Mouse (Mus musculus) left cerebral cortex, adult 11 months (tissue): ENCODE data around the gene Vmn1r192.
"Not testable (repeated sequence)": the region's sequence is repeated elsewhere in the genome, so short reads cannot be mapped to it uniquely, and the experiment has no call there.

Experiments
- DNase-seq: peaks from one replicate; pipeline ENCODE4 v3.0.0; 2022; ENCODE audit warnings: low spot score

Vmn1r192 gene

DNA sequence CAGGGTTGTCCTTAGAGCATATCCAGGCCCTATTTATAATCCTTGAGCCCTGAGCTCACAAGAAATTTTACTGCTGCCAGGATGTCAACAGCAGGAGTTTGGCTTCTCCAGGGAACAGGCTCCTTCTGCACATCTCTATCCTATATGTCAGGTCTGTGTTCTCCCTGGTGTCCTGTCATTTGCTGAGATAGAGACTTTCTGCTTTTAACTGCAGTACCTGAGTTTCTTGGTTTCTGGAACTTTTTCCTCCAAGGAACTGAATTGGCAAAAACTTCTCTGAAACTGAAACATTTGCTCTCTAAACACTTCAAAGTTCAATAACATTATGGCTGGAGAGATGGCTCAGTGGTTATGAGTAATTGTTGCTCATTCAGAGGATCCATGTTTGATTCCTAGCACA, at the start of gene Vmn1r192:
Gene Vmn1r192, minus strand, starts transcription at position 101 of the 400 bp plus-strand sequence.
- no peak for DNase-seq

DNA sequence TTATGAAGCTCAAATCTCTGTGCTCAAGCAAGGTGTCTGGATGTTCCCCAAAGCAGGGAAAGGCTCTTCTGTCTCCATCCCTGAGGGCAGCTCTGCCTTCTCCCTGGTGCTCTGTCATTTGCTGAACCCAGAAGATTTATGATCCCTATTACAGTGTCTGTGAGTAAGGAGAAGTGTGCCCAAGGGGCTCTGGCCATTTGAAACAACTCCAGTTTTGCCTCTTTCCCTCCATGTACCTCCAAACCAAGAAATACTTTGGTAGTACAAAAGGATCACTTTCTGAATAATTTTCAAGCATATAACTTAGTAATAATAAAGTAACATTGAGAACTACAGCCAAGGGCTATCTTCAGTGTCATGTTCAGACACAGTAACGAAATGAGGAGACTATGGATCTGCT, 32.1 kb upstream of the Vmn1r192 start, which contains the start of gene Vmn1r193:
Gene Vmn1r193, minus strand, starts transcription at position 101 of the 400 bp plus-strand sequence.
- not testable (repeated sequence) for DNase-seq

DNA sequence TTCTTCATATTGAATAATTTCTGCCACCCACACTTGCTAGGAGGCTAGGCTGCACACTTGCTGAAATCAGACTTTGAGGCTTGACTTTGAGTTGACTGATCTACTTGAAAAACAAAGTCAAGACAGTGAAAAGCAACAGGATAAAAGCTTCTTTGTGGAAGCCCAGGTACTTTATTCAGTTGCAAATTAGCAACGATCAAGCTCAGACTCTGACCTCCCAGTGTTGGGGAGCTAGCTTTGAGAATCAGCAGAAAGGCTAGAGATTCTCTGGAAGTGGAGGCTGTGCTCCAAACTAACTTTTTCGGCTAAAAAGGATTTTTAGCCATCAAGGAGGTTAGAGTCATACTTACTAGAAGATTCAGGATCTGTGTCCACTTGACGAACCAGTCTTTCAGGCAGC, 1.8 kb upstream of the Vmn1r192 start:
- not testable (repeated sequence) for DNase-seq

DNA sequence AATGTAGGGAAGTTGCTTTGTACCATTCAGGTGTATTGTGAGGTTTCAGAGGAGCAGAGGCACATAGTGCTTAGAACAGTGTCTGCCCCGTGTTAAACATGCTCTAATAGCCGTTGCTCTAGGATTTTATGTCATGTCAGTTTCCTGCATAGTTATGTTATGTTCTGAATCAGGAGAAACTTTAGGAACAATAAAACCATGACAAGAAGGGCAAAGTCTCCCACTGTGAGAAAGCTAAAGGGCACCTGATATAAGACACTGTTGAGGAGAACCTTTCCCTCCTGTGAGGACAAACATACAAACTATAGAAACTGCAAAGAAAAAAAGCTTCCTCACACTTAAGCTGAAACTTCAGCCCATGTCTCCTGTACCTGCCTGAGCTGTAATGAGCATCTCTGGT, 556 bp downstream of the Vmn1r192 start:
- DNase-seq, result no peak

DNA sequence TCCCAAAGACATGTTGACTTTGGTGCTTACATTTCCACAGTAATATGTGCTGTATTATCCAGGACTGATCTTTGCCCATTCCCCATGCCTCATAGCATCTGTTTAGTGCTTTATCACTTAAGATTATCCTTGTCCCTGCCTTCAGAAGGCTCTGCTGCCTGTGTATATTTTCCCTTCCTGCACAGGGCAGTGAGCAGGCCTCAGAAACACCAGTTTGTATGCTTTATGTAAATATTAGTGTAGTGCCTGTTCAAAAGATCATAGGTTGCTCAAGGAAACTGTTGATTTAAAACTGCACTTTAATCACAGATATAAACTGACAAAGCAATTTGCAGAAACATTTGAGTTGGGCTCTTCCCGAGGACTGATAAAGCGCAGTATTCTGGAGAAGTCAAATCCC, 1.6 kb downstream of the Vmn1r192 start:
- no peak for DNase-seq

DNA sequence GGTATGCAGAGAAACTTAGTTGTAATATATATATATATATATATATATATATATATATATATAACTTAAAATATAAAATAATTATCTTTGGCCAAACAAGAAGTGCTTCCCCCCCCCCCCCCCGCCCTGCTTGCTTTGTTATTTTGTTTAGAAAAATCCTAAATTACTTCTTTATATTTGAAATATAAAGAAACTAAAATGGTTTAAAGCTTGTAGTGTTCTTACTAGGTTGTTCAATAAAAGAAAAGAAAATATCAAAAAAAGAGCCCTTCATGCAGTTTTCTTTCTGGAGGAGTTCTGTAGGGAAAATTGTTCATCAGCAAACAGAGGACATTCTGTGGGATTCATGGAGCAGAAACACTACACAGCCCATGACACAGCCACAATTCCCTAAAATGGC, 7.1 kb downstream of the Vmn1r192 start, which contains the start of gene Vmn1r191:
Gene Vmn1r191, minus strand, starts transcription at position 101 of the 400 bp plus-strand sequence.
- DNase-seq, result no peak

DNA sequence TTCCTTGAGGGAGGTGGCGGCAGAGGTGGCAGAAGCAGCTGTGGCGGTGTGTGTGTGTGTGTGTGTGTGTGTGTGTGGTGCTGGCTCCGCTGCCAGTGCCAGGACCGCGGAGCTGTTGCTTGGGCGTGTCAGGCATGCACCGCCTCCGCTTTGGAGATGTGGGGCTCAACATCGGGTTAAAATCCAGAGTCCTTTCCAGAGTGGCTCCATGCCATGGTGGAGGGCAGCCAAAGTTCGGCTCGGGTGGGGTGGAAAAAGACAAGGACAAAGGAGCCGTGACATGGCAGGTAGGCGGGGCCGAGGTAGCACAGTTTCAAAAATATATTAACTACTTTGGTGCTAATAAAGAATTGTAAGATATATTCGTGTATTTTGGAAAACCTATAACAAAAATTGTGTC, 22.5 kb downstream of the Vmn1r192 start:
- no peak for DNase-seq

DNA sequence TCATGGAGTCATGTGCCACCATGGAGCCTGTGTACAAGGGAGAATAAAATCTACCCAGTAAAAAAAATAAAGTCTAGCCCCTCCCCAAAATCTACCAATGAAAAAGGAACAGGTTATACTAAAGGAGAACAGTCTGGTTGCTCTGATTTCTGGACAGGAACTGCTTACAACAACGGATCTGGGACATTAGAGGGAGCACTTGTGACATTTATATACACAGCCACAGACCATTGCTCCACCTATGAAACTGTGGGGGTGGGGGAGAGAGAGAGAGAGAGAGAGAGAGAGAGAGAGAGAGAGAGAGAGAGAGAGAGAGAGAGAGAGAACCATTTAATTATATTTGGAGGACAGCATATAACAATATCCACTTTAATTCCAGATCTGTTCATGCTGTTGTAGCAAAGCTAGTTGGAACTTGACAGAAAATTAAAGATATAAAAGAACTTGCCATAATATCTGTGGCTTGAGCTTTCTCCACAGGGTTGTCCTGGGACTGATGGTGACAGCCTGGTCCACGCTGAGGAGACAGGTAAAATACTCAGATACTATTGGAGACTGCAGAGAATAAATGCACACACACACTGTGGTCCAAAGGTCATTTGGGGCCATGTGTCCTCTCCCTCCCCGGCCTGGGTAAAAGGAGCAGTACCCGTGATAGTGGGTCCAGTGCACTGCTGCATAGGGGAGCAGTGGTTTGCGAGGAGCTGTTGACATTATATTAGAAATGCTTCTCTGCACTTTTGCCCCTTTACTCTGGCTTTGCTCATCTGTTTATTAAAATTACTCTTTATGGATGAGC, 54.2 kb downstream of the Vmn1r192 start:
- DNase-seq, result not testable (repeated sequence)
